Mouse (Mus musculus) hindbrain, embryonic 15.5 days (tissue): ENCODE measurements around the gene Brd2. TPM values are rescaled to one million over a fixed set of nuclear protein-coding genes. Genes with fewer than 3 reads are reported as not detected.
A peak's percentile ranks its signal among the peaks of the same experiment; 100 is the strongest.

ENCODE experiments used
- ATAC-seq: fragments of 200-750 bp; cut with Nextera tagmentation; 2 replicates; pipeline ENCODE4 v1.8.0; 2017; ENCODE audit warnings: low read depth, moderate number of reproducible peaks, moderate TSS enrichment; ENCODE audit not compliant: low FRiP score
- H3K27ac ChIP-seq: fragments of 300-500 bp; sonication (generic); replicated peaks from 2 replicates; pipeline ENCODE4 v1.5.1; 2015; ENCODE audit warnings: mild to moderate bottlenecking, inconsistent platforms
- H3K27me3 ChIP-seq: fragments of 300-500 bp; sonication (generic); 2 replicates; pipeline ENCODE4 v1.6.1; 2015; ENCODE audit warnings: control low read depth, inconsistent platforms
- H3K36me3 ChIP-seq: fragments of 300-500 bp; sonication (generic); 2 replicates; pipeline ENCODE4 v1.6.1; 2015; ENCODE audit warnings: control low read depth, inconsistent platforms
- H3K4me1 ChIP-seq: fragments of 300-500 bp; sonication (generic); replicated peaks from 2 replicates; pipeline ENCODE4 v1.6.1; 2015; ENCODE audit warnings: control low read depth, inconsistent platforms
- H3K4me2 ChIP-seq: fragments of 300-500 bp; sonication (generic); 2 replicates; pipeline ENCODE4 v1.6.1; 2015; ENCODE audit warnings: moderate library complexity, mild to moderate bottlenecking, inconsistent platforms
- H3K4me3 ChIP-seq: fragments of 300-500 bp; sonication (generic); 2 replicates; pipeline ENCODE4 v1.5.1; 2015; ENCODE audit warnings: mild to moderate bottlenecking, inconsistent platforms
- H3K9ac ChIP-seq: fragments of 300-500 bp; sonication (generic); 2 replicates; pipeline ENCODE4 v1.6.1; 2015; ENCODE audit warnings: inconsistent platforms
- H3K9me3 ChIP-seq: fragments of 300-500 bp; sonication (generic); 2 replicates; pipeline ENCODE4 v1.6.1; 2016; ENCODE audit warnings: control low read depth, inconsistent platforms
- WGBS: fragments of 180-500 bp; shearing (Covaris S2); methylation state at CpG from one replicate; pipeline ENCODE4 v1.1.7; 2015; 5-methylcytosine and 5-hydroxymethylcytosine counted together
- polyA plus RNA-seq: library from polyadenylated mRNA; unstranded; fragments of >200 nt; fragmentation: Nextera tagmentation; extraction: Ambion mirVana; gene quantifications from 2 replicates; pipeline ENCODE4 v1.2.1, GENCODE M21; 2015

Brd2 gene
- polyA plus RNA-seq, 1 experiment from 2014 or later, result 144 TPM

GRCm38 (mm10) chr17:34093199-34093874, 29.1 kb downstream of the Brd2 start:
- Histone ChIP-seq H3K4me3 (no peak overlapping the region), H3K36me3 (no peaks in the 10 kb centered on the region), H3K27me3 (no peaks in the 10 kb centered on the region), H3K27ac (no peak overlapping the region), H3K9me3 (no peaks in the 10 kb centered on the region), H3K4me1 (no peaks in the 10 kb centered on the region), H3K9ac (no peak overlapping the region), H3K4me2 (no peak overlapping the region)
- ATAC-seq, result no peak
- 35% methylated on average over 7 of the region's 7 CpGs for WGBS

GRCm38 (mm10) chr17:34092197-34092875, 30.1 kb downstream of the Brd2 start, which contains the start of gene H2-Oa:
H2-Oa (plus strand) TSS chr17:34092340.
- no peak for ATAC-seq
- no peaks in the 10 kb centered on the region for H3K4me1 ChIP-seq
- H3K9me3 ChIP-seq, result no peaks in the 10 kb centered on the region
- 42% methylated on average over 11 of the region's 11 CpGs for WGBS
- H3K27me3 ChIP-seq, result no peaks in the 10 kb centered on the region
- H3K27ac ChIP-seq, result no peak within 1 kb of the TSS
- H3K4me2 ChIP-seq, result no peak within 1 kb of the TSS
- H3K9ac ChIP-seq, result no peak within 1 kb of the TSS
- no peak within 1 kb of the TSS for H3K4me3 ChIP-seq
- no peaks in the 10 kb centered on the region for H3K36me3 ChIP-seq

- Histone ChIP-seq H3K4me3 (no peak overlapping the region), H3K4me1 (no peaks in the 10 kb centered on the region), H3K27ac (no peak overlapping the region), H3K9ac (no peak overlapping the region), H3K27me3 (no peaks in the 10 kb centered on the region), H3K36me3 (no peaks in the 10 kb centered on the region), H3K9me3 (no peaks in the 10 kb centered on the region), H3K4me2 (no peak overlapping the region)
- whole genome bisulfite sequencing, result 55% methylated on average over 7 of the region's 7 CpGs
- no peak for ATAC-seq
Measured at GRCm38 (mm10) chr17:34090923-34091322, 31.5 kb downstream of the Brd2 start.

- Histone ChIP-seq H3K9me3 (no peaks in the 10 kb centered on the region), H3K36me3 (no peaks in the 10 kb centered on the region), H3K4me2 (no peak overlapping the region), H3K4me1 (0 out of 2 replicates have a peak, but pooled peaks cover 2% of the 10 kb centered on the region), H3K9ac (no peak overlapping the region), H3K4me3 (no peak overlapping the region), H3K27me3 (no peaks in the 10 kb centered on the region), H3K27ac (no peak overlapping the region)
- 85% methylated on average over 11 of the region's 11 CpGs for WGBS
- ATAC-seq, result no peak
Measured at GRCm38 (mm10) chr17:34088124-34088523, 34.3 kb downstream of the Brd2 start.

- 0 out of 2 replicates have a peak, but pooled peaks cover 4% of the 10 kb centered on the region for H3K4me1 ChIP-seq
- WGBS, result 46% methylated on average over 2 of the region's 2 CpGs
- no peak overlapping the region for H3K9ac ChIP-seq
- no peaks in the 10 kb centered on the region for H3K27me3 ChIP-seq
- no peaks in the 10 kb centered on the region for H3K9me3 ChIP-seq
- H3K27ac ChIP-seq, result no peak overlapping the region
- H3K4me2 ChIP-seq, result no peak overlapping the region
- no peak overlapping the region for H3K4me3 ChIP-seq
- no peaks in the 10 kb centered on the region for H3K36me3 ChIP-seq
- no peak for ATAC-seq
Measured at GRCm38 (mm10) chr17:34087386-34087785, 35.0 kb downstream of the Brd2 start.

GRCm38 (mm10) chr17:34083104-34083503, 39.3 kb downstream of the Brd2 start:
- H3K4me3 ChIP-seq, result no peak overlapping the region
- H3K4me1 ChIP-seq, result 0 out of 2 replicates have a peak, but pooled peaks cover 4% of the 10 kb centered on the region
- no peak for ATAC-seq
- peak overlapping the region; percentile 21; the same call in 1 of the 2 replicates for H3K4me2 ChIP-seq
- no peaks in the 10 kb centered on the region for H3K36me3 ChIP-seq
- no peaks in the 10 kb centered on the region for H3K27me3 ChIP-seq
- H3K9ac ChIP-seq, result no peak overlapping the region
- 4% methylated on average over 8 of the region's 8 CpGs for WGBS
- H3K9me3 ChIP-seq, result no peaks in the 10 kb centered on the region
- no peak overlapping the region for H3K27ac ChIP-seq

- H3K9ac ChIP-seq, result no peak overlapping the region
- H3K9me3 ChIP-seq, result no peaks in the 10 kb centered on the region
- no peak overlapping the region for H3K27ac ChIP-seq
- 15% methylated on average over 5 of the region's 5 CpGs for WGBS
- no peak overlapping the region for H3K4me3 ChIP-seq
- no peak overlapping the region; the same call in 1 of the 2 replicates for H3K4me2 ChIP-seq
- H3K36me3 ChIP-seq, result no peaks in the 10 kb centered on the region
- ATAC-seq, result peak; percentile 91
- H3K27me3 ChIP-seq, result peaks cover 11% of the 10 kb centered on the region
- peaks cover 7% of the 10 kb centered on the region; the same call in 1 of the 2 replicates for H3K4me1 ChIP-seq
Measured at GRCm38 (mm10) chr17:34079621-34080020, 42.8 kb downstream of the Brd2 start.

GRCm38 (mm10) chr17:34079002-34079401, 43.4 kb downstream of the Brd2 start:
- Histone ChIP-seq H3K27ac (no peak overlapping the region), H3K4me3 (no peak overlapping the region), H3K4me2 (no peak overlapping the region), H3K4me1 (peaks cover 7% of the 10 kb centered on the region; the same call in 1 of the 2 replicates), H3K27me3 (peaks cover 11% of the 10 kb centered on the region), H3K36me3 (no peaks in the 10 kb centered on the region), H3K9ac (no peak overlapping the region), H3K9me3 (no peaks in the 10 kb centered on the region)
- ATAC-seq, result no peak
- 92% methylated on average over 11 of the region's 11 CpGs for WGBS

GRCm38 (mm10) chr17:34078148-34078547, 44.3 kb downstream of the Brd2 start:
- H3K9me3 ChIP-seq, result no peaks in the 10 kb centered on the region
- no peak for ATAC-seq
- no peak overlapping the region for H3K27ac ChIP-seq
- H3K9ac ChIP-seq, result no peak overlapping the region
- no peak overlapping the region for H3K4me3 ChIP-seq
- H3K27me3 ChIP-seq, result peaks cover 11% of the 10 kb centered on the region
- 49% methylated on average over 4 of the region's 4 CpGs for WGBS
- no peaks in the 10 kb centered on the region for H3K36me3 ChIP-seq
- no peak overlapping the region for H3K4me2 ChIP-seq
- H3K4me1 ChIP-seq, result peaks cover 6% of the 10 kb centered on the region; the same call in 1 of the 2 replicates

- Histone ChIP-seq H3K4me3 (no peak overlapping the region), H3K4me2 (no peak overlapping the region)
- WGBS, result under 1% methylated on average over 9 of the region's 9 CpGs
Measured at GRCm38 (mm10) chr17:34077549-34077948, 44.9 kb downstream of the Brd2 start.

GRCm38 (mm10) chr17:34075271-34075670, 47.2 kb downstream of the Brd2 start:
- H3K4me1 ChIP-seq, result peaks cover 3% of the 10 kb centered on the region; the same call in 1 of the 2 replicates
- H3K4me2 ChIP-seq, result no peak overlapping the region
- H3K9me3 ChIP-seq, result no peaks in the 10 kb centered on the region
- no peak overlapping the region for H3K27ac ChIP-seq
- no peaks in the 10 kb centered on the region for H3K36me3 ChIP-seq
- H3K4me3 ChIP-seq, result no peak overlapping the region
- peaks cover 11% of the 10 kb centered on the region for H3K27me3 ChIP-seq
- WGBS, result 39% methylated on average over 7 of the region's 7 CpGs
- no peak overlapping the region for H3K9ac ChIP-seq
- ATAC-seq, result no peak

More at GRCm38 (mm10) chr17:34077549-34077948, 44.9 kb downstream of the Brd2 start:
- H3K36me3 ChIP-seq, result no peaks in the 10 kb centered on the region
- no peaks in the 10 kb centered on the region for H3K9me3 ChIP-seq
- no peak overlapping the region for H3K27ac ChIP-seq
- H3K4me1 ChIP-seq, result peaks cover 3% of the 10 kb centered on the region; the same call in 1 of the 2 replicates
- no peak for ATAC-seq
- H3K27me3 ChIP-seq, result peaks cover 11% of the 10 kb centered on the region
- no peak overlapping the region for H3K9ac ChIP-seq

- H3K9ac ChIP-seq, result no peak overlapping the region
- H3K4me2 ChIP-seq, result no peak overlapping the region
- H3K36me3 ChIP-seq, result no peaks in the 10 kb centered on the region
- ATAC-seq, result no peak
- WGBS, result 73% methylated on average over 5 of the region's 5 CpGs
- no peak overlapping the region for H3K4me3 ChIP-seq
- no peak overlapping the region for H3K27ac ChIP-seq
- H3K9me3 ChIP-seq, result no peaks in the 10 kb centered on the region
- H3K4me1 ChIP-seq, result peaks cover 3% of the 10 kb centered on the region; the same call in 1 of the 2 replicates
- H3K27me3 ChIP-seq, result peaks cover 10% of the 10 kb centered on the region
Measured at GRCm38 (mm10) chr17:34072091-34072490, 50.3 kb downstream of the Brd2 start.
